Mouse (Mus musculus): ENCODE data around the gene AI597479.

DNA sequence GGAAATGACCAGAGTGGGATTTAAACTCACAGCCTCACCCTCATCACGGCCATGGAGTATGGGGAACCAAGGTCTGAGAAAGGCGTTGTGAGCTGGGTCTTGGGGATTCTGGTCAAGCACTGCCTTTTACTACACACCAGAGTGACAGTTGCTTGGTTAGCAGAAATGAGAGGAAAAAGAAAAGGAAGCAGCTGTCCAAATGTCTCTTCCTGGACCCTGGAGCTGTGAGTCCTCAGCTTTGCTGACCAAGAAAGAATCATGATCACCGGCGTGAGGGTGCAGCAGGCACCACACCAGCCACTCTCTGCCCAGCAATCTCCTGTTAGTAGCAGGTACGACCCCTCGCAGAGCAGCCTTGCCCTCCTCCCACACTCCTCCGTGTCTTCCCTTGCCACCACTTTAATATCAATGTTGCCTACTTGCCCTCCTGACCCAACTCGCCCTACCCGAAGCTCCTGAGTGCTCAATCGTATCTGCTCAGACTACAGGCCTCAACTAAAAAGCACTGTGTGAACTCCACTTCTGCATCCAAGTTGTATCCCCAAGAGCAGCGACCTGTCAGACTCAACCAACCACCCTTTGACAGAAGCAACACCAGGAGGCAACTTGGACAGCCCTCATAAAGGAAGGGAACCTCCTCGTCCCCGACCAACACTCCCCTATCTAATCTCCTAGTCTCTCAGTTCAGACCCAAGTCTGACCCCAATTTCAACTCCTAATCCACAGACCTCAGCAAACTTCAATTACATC lies 7.0 kb upstream of the AI597479 start:
- TF ChIP-seq CTCF (IDR thresholded peaks at IDR 0.05; ENCODE audit: extremely low read depth, insufficient read depth, low read length) (no peak), POLR2A (IDR thresholded peaks at IDR 0.05; ENCODE audit: extremely low read depth, insufficient read depth, low read length) (no peak)
